Comparison of ENCODE assay signal across 9 mouse cellular contexts in genomic region chr5:44538000-44538395, GRCm38 (mm10).
DNase-seq lines count a peak whose midpoint lies in the region; ATAC-seq and TF ChIP-seq lines count a peak whose summit lies in the region.
"Had no signal": no experiment of that assay in that cellular context is flagged by ENCODE, and none has a peak within 500 bp of the region (broad histone marks: within the 10 kb centered on the region; RNA-seq: fewer than 3 reads in every experiment).

No protein-coding gene starts in this region.

- no peaks in the 10 kb centered on the region for H3K36me3 ChIP-seq in forebrain, embryonic 15.5 days
- H3K36me3 ChIP-seq in midbrain, embryonic 16.5 days (ENCODE audit: control insufficient read depth, insufficient read depth, low read length): no peaks in the 10 kb centered on the region

- no peaks in the 10 kb centered on the region for H3K9me3 ChIP-seq in forebrain, embryonic 15.5 days
- H3K9me3 ChIP-seq in midbrain, embryonic 16.5 days (replicated peaks; ENCODE audit: control insufficient read depth, low read length, poor library complexity, severe bottlenecking): no peaks in the 10 kb centered on the region

- 1% methylated on average over 5 of the region's 5 CpGs for WGBS in forebrain, embryonic 15.5 days
- WGBS in midbrain, embryonic 16.5 days: under 1% methylated on average over 5 of the region's 5 CpGs

- H3K4me1 ChIP-seq in forebrain, embryonic 15.5 days: peaks cover 35% of the 10 kb centered on the region
- H3K4me1 ChIP-seq in midbrain, embryonic 16.5 days (ENCODE audit: control insufficient read depth, insufficient read depth, low read length): peaks cover 27% of the 10 kb centered on the region

- H3K27ac ChIP-seq in forebrain, embryonic 15.5 days (replicated peaks): peak overlapping the region; percentile 37; the same call in 1 of the 2 replicates
- peak overlapping the region; percentile 94 for H3K27ac ChIP-seq in layer of hippocampus, adult 2 months
- peak overlapping the region; percentile 25; the same call in 1 of the 2 replicates for H3K27ac ChIP-seq in midbrain, embryonic 16.5 days (ENCODE audit: low read length)

- peak; percentile 20 for DNase-seq in kidney, postnatal 10 days
- DNase-seq in kidney, postnatal 14 days: no peak
- DNase-seq in layer of hippocampus, adult 2 months (ENCODE audit: low spot score in 2 of 2): peak; percentile 90 to 94
- DNase-seq in thymus, postnatal 36 days: no peak
- DNase-seq in lung, postnatal 4 days: no peak

- TF ChIP-seq CTCF in layer of hippocampus, adult 2 months (conservative IDR thresholded peaks at IDR 0.05): no peak

- no peak overlapping the region for H3K4me3 ChIP-seq in forebrain, embryonic 15.5 days
- H3K4me3 ChIP-seq in layer of hippocampus, adult 2 months: peak overlapping the region; percentile 10; the same call in 1 of the 2 replicates
- H3K4me3 ChIP-seq in midbrain, embryonic 16.5 days (ENCODE audit: low read depth, low read length): no peak overlapping the region

- H3K9ac ChIP-seq in forebrain, embryonic 15.5 days (replicated peaks): no peak overlapping the region
- H3K9ac ChIP-seq in midbrain, embryonic 16.5 days (ENCODE audit: low read depth, low read length): no peak overlapping the region

- no peaks in the 10 kb centered on the region for H3K27me3 ChIP-seq in forebrain, embryonic 15.5 days
- no peaks in the 10 kb centered on the region for H3K27me3 ChIP-seq in midbrain, embryonic 16.5 days (ENCODE audit: control insufficient read depth, insufficient read depth, low read depth, low read length)
- H3K27me3 ChIP-seq: CH12.LX had no signal

- peak overlapping the region; percentile 9; the same call in 1 of the 2 replicates for H3K4me2 ChIP-seq in forebrain, embryonic 15.5 days (replicated peaks)
- no peak overlapping the region for H3K4me2 ChIP-seq in midbrain, embryonic 16.5 days (ENCODE audit: low read length)

- ATAC-seq in forebrain, embryonic 15.5 days (replicated peaks): peak; percentile 96
- ATAC-seq in midbrain, embryonic 16.5 days: peak; percentile 97
- no peak for ATAC-seq in megakaryocyte progenitor cell, adult 5-6 weeks (replicated peaks; ENCODE audit: poor library complexity)

Comparison
In these comparisons a context has a peak if more than half of its experiments do, and no peak if none do; other contexts are left out.
1. DNase-seq: peak in kidney, postnatal 10 days (single experiment) and layer of hippocampus, adult 2 months (2 of 2); none in kidney, postnatal 14 days (single experiment), thymus, postnatal 36 days (0 of 2) and lung, postnatal 4 days (0 of 2).
2. H3K27ac ChIP-seq: peak in every context shown above with its lines; median percentile 94 in layer of hippocampus, adult 2 months; 37 in forebrain, embryonic 15.5 days; 25 in midbrain, embryonic 16.5 days.